Mouse (Mus musculus) MEL (cell line): Measurements from ENCODE around the gene Pecam1. TPM values are rescaled to one million over a fixed set of nuclear protein-coding genes. Genes with fewer than 3 reads are reported as not detected.
A peak's percentile ranks its signal among the peaks of the same experiment; 100 is the strongest.

Experiments
- DNase-seq: peaks from one replicate; pipeline ENCODE4 v3.0.0; 2011; ENCODE audit warnings: low read depth, low spot score
- H3K27ac ChIP-seq: 2 replicates; pipeline ENCODE4 v1.5.1; 2012; ENCODE audit warnings: low read depth, mild to moderate bottlenecking, control low read depth, low read length, moderate library complexity; ENCODE audit not compliant: control insufficient read depth
- H3K27me3 ChIP-seq, 2 experiments: fragments of 150-350 bp in 1 of 2; sonication (generic) in 1 of 2; 2 replicates each; pipeline ENCODE4 v1.6.1; 2012; ENCODE audit warnings: low read length in 2 of 2, mild to moderate bottlenecking in 2 of 2, improper control_type of control experiment in 1 of 2, moderate library complexity in 1 of 2; ENCODE audit not compliant: insufficient read depth in 2 of 2, control insufficient read depth in 1 of 2
- H3K36me3 ChIP-seq, 2 experiments: 2 replicates each; pipeline ENCODE4 v1.6.1; 2012 to 2014; ENCODE audit warnings: low read length in 2 of 2, improper control_type of control experiment in 1 of 2, inconsistent platforms in 1 of 2, mild to moderate bottlenecking in 1 of 2; ENCODE audit not compliant: insufficient read depth in 2 of 2, control insufficient read depth in 1 of 2
- H3K4me1 ChIP-seq, 2 experiments: fragments of 150-350 bp in 1 of 2; sonication (generic) in 1 of 2; 2 replicates each; pipeline ENCODE4 v1.6.1; 2012; ENCODE audit warnings: low read length in 2 of 2, improper control_type of control experiment in 1 of 2, mild to moderate bottlenecking in 1 of 2; ENCODE audit not compliant: insufficient read depth in 2 of 2, control insufficient read depth in 1 of 2
- H3K4me3 ChIP-seq, 2 experiments: fragments of 150-350 bp in 1 of 2; sonication (generic) in 1 of 2; 2 replicates each; pipeline ENCODE4 v1.5.1; 2012; ENCODE audit warnings: low read depth in 2 of 2, low read length in 2 of 2, mild to moderate bottlenecking in 2 of 2, moderate library complexity in 2 of 2, control low read depth in 1 of 2, improper control_type of control experiment in 1 of 2; ENCODE audit not compliant: control insufficient read depth in 1 of 2, insufficient read depth in 1 of 2
- H3K79me2 ChIP-seq: 2 replicates; pipeline ENCODE4 v1.6.1; 2012; ENCODE audit warnings: mild to moderate bottlenecking, low read length, moderate library complexity; ENCODE audit not compliant: control insufficient read depth, poor library complexity, insufficient read depth
- H3K9ac ChIP-seq: 2 replicates; pipeline ENCODE4 v1.6.1; 2012; ENCODE audit warnings: low read depth, mild to moderate bottlenecking, control low read depth, low read length, moderate library complexity; ENCODE audit not compliant: control insufficient read depth, poor library complexity, severe bottlenecking
- H3K9me3 ChIP-seq: fragments of 150-350 bp; sonication (generic); replicated peaks from 2 replicates; pipeline ENCODE4 v1.6.1; 2012; ENCODE audit warnings: mild to moderate bottlenecking, low read length, improper control_type of control experiment, moderate library complexity; ENCODE audit not compliant: insufficient read depth
- BHLHE40 ChIP-seq: IDR thresholded peaks from 2 replicates; pipeline ENCODE4 v1.6.1; 2012; ENCODE audit warnings: low read depth, mild to moderate bottlenecking, inconsistent platforms, low read length, improper control_type of control experiment, borderline replicate concordance
- CHD1 ChIP-seq: IDR thresholded peaks from 2 replicates; pipeline ENCODE4 v1.6.1; 2012; ENCODE audit warnings: low read depth, mild to moderate bottlenecking, inconsistent platforms, low read length, improper control_type of control experiment
- CHD2 ChIP-seq: IDR thresholded peaks from 2 replicates; pipeline ENCODE4 v1.6.1; 2011; ENCODE audit warnings: low read length, improper control_type of control experiment
- CTCF ChIP-seq, 3 experiments: IDR thresholded peaks in 2 of 3; conservative IDR thresholded peaks in 1 of 3; 2 replicates each; pipeline ENCODE4 v1.5.1; 2011 to 2012; ENCODE audit warnings: low read length in 3 of 3, low read depth in 2 of 3, mild to moderate bottlenecking in 2 of 3, improper control_type of control experiment in 1 of 3, inconsistent platforms in 1 of 3, mixed read lengths in 1 of 3, moderate library complexity in 1 of 3; ENCODE audit not compliant: control insufficient read depth in 1 of 3, insufficient read depth in 1 of 3, poor library complexity in 1 of 3, severe bottlenecking in 1 of 3
- E2F4 ChIP-seq: IDR thresholded peaks from 2 replicates; pipeline ENCODE4 v1.6.1; 2011; ENCODE audit warnings: low read depth, low read length, improper control_type of control experiment, borderline replicate concordance
- ELF1 ChIP-seq: IDR thresholded peaks from 2 replicates; pipeline ENCODE4 v1.6.1; 2014; ENCODE audit warnings: low read depth, mild to moderate bottlenecking, inconsistent platforms, low read length, improper control_type of control experiment, moderate library complexity
- ETS1 ChIP-seq: IDR thresholded peaks from 2 replicates; pipeline ENCODE4 v1.6.1; 2012; ENCODE audit warnings: low read depth, mild to moderate bottlenecking, inconsistent platforms, low read length, improper control_type of control experiment, moderate library complexity
- GABPA ChIP-seq: IDR thresholded peaks from 2 replicates; pipeline ENCODE4 v1.6.1; 2012; ENCODE audit warnings: low read depth, mild to moderate bottlenecking, inconsistent platforms, low read length, improper control_type of control experiment, moderate library complexity
- GATA1 ChIP-seq: IDR thresholded peaks from 2 replicates; pipeline ENCODE4 v1.6.1; 2011; ENCODE audit warnings: low read depth, low read length, improper control_type of control experiment
- HCFC1 ChIP-seq: IDR thresholded peaks from 2 replicates; pipeline ENCODE4 v1.6.1; 2012; ENCODE audit warnings: low read depth, mild to moderate bottlenecking, inconsistent platforms, low read length, improper control_type of control experiment, moderate library complexity
- JUND ChIP-seq: IDR thresholded peaks from 2 replicates; pipeline ENCODE4 v1.6.1; 2011; ENCODE audit warnings: low read depth, mild to moderate bottlenecking, improper control_type of control experiment, low read length
- KAT2A ChIP-seq: conservative IDR thresholded peaks from 2 replicates; pipeline ENCODE4 v1.6.1; 2012; ENCODE audit warnings: low read depth, low read length, improper control_type of control experiment, inconsistent platforms
- MAFK ChIP-seq: IDR thresholded peaks from 2 replicates; pipeline ENCODE4 v1.6.1; 2011; ENCODE audit warnings: low read depth, mild to moderate bottlenecking, low read length, improper control_type of control experiment, borderline replicate concordance
- MAX ChIP-seq: IDR thresholded peaks from 2 replicates; pipeline ENCODE4 v1.6.1; 2011; ENCODE audit warnings: low read length, improper control_type of control experiment
- MAZ ChIP-seq: IDR thresholded peaks from 2 replicates; pipeline ENCODE4 v1.6.1; 2012; ENCODE audit warnings: low read depth, mild to moderate bottlenecking, inconsistent platforms, low read length, improper control_type of control experiment
- MEF2A ChIP-seq: IDR thresholded peaks from 2 replicates; pipeline ENCODE4 v1.6.1; 2014; ENCODE audit warnings: low read depth, mild to moderate bottlenecking, inconsistent platforms, low read length, improper control_type of control experiment; ENCODE audit not compliant: poor library complexity, insufficient replicate concordance, severe bottlenecking; ENCODE audit errors: extremely low read depth
- MXI1 ChIP-seq: IDR thresholded peaks from 2 replicates; pipeline ENCODE4 v1.6.1; 2011; ENCODE audit warnings: mild to moderate bottlenecking, low read depth, low read length, improper control_type of control experiment
- MYB ChIP-seq: IDR thresholded peaks from 2 replicates; pipeline ENCODE4 v1.6.1; 2011; ENCODE audit warnings: mild to moderate bottlenecking, low read depth, low read length, improper control_type of control experiment
- MYC ChIP-seq: IDR thresholded peaks from 2 replicates; pipeline ENCODE4 v1.6.1; 2011; ENCODE audit warnings: low read depth, mild to moderate bottlenecking, low read length, improper control_type of control experiment, moderate library complexity
- NELFE ChIP-seq: IDR thresholded peaks from 2 replicates; pipeline ENCODE4 v1.6.1; 2011; ENCODE audit warnings: low read depth, low read length, improper control_type of control experiment
- NRF1 ChIP-seq: IDR thresholded peaks from 2 replicates; pipeline ENCODE4 v1.6.1; 2014; ENCODE audit warnings: low read depth, mild to moderate bottlenecking, inconsistent platforms, low read length, improper control_type of control experiment, moderate library complexity; ENCODE audit not compliant: poor library complexity, insufficient read depth, severe bottlenecking
- POLR2A ChIP-seq, 2 experiments: IDR thresholded peaks; 2 replicates each; pipeline ENCODE4 v1.6.1; 2011 to 2012; ENCODE audit warnings: low read length in 2 of 2, mild to moderate bottlenecking in 2 of 2, control low read depth in 1 of 2, improper control_type of control experiment in 1 of 2, low read depth in 1 of 2, moderate library complexity in 1 of 2; ENCODE audit not compliant: control insufficient read depth in 1 of 2, insufficient read depth in 1 of 2, poor library complexity in 1 of 2
- POLR2AphosphoS2 ChIP-seq: IDR thresholded peaks from 2 replicates; pipeline ENCODE4 v1.6.1; 2011; ENCODE audit warnings: low read length, improper control_type of control experiment
- POLR2AphosphoS5 ChIP-seq: IDR thresholded peaks from 2 replicates; pipeline ENCODE4 v1.6.1; 2012; ENCODE audit warnings: low read depth, borderline replicate concordance, mild to moderate bottlenecking, inconsistent platforms, low read length, moderate library complexity, mixed read lengths
- RAD21 ChIP-seq: IDR thresholded peaks from 2 replicates; pipeline ENCODE4 v1.6.1; 2011; ENCODE audit warnings: mild to moderate bottlenecking, low read depth, low read length, improper control_type of control experiment
- RCOR1 ChIP-seq: IDR thresholded peaks from 2 replicates; pipeline ENCODE4 v1.6.1; 2012; ENCODE audit warnings: low read depth, mild to moderate bottlenecking, inconsistent platforms, low read length, improper control_type of control experiment
- SIN3A ChIP-seq: IDR thresholded peaks from 2 replicates; pipeline ENCODE4 v1.6.1; 2012; ENCODE audit warnings: low read length, improper control_type of control experiment, inconsistent platforms
- SMC3 ChIP-seq: IDR thresholded peaks from 2 replicates; pipeline ENCODE4 v1.6.1; 2011; ENCODE audit warnings: low read depth, low read length, improper control_type of control experiment
- TAL1 ChIP-seq: IDR thresholded peaks from 2 replicates; pipeline ENCODE4 v1.6.1; 2012; ENCODE audit warnings: mild to moderate bottlenecking, inconsistent platforms, low read length, moderate library complexity, mixed read lengths
- TBP ChIP-seq: IDR thresholded peaks from 2 replicates; pipeline ENCODE4 v1.8.0; 2011; ENCODE audit warnings: low read depth, low read length, improper control_type of control experiment
- TCF12 ChIP-seq: IDR thresholded peaks from 2 replicates; pipeline ENCODE4 v1.6.1; 2014; ENCODE audit warnings: low read depth, mild to moderate bottlenecking, inconsistent platforms, low read length, improper control_type of control experiment, moderate library complexity
- UBTF ChIP-seq: IDR thresholded peaks from 2 replicates; pipeline ENCODE4 v1.6.1; 2012; ENCODE audit warnings: low read depth, mild to moderate bottlenecking, inconsistent platforms, low read length, improper control_type of control experiment, moderate library complexity, borderline replicate concordance; ENCODE audit not compliant: insufficient read depth
- USF1 ChIP-seq: IDR thresholded peaks from 2 replicates; pipeline ENCODE4 v1.6.1; 2014; ENCODE audit warnings: low read depth, mild to moderate bottlenecking, inconsistent platforms, low read length, improper control_type of control experiment, moderate library complexity
- USF2 ChIP-seq, 2 experiments: IDR thresholded peaks; 2 replicates each; pipeline ENCODE4 v1.6.1; 2011 to 2012; ENCODE audit warnings: improper control_type of control experiment in 2 of 2, low read length in 2 of 2, borderline replicate concordance in 1 of 2, inconsistent platforms in 1 of 2, low read depth in 1 of 2, mild to moderate bottlenecking in 1 of 2; ENCODE audit not compliant: insufficient read depth in 1 of 2
- ZC3H11A ChIP-seq: IDR thresholded peaks from 2 replicates; pipeline ENCODE4 v1.6.1; 2012; ENCODE audit warnings: low read depth, mild to moderate bottlenecking, inconsistent platforms, low read length, improper control_type of control experiment
- ZKSCAN1 ChIP-seq: IDR thresholded peaks from 2 replicates; pipeline ENCODE4 v1.6.1; 2012; ENCODE audit warnings: low read depth, mild to moderate bottlenecking, inconsistent platforms, low read length, improper control_type of control experiment, moderate library complexity
- ZMIZ1 ChIP-seq: IDR thresholded peaks from 2 replicates; pipeline ENCODE4 v1.6.1; 2012; ENCODE audit warnings: low read depth, mild to moderate bottlenecking, inconsistent platforms, low read length, improper control_type of control experiment, moderate library complexity
- ZNF384 ChIP-seq: IDR thresholded peaks from 2 replicates; pipeline ENCODE4 v1.6.1; 2012; ENCODE audit warnings: low read depth, mild to moderate bottlenecking, inconsistent platforms, low read length, improper control_type of control experiment
- polyA plus RNA-seq, 2 experiments: library from polyadenylated mRNA; stranded (reverse) in 1 of 2; unstranded in 1 of 2; fragments of >175 nt in 1 of 2; fragments of >200 nt in 1 of 2; gene quantifications; 2 replicates each; pipeline versions ENCODE4 v1.2.1 to v1.2.4; 2012; ENCODE audit warnings: low replicate concordance in 2 of 2, low read depth in 1 of 2; ENCODE audit not compliant: insufficient read length in 2 of 2, insufficient read depth in 1 of 2, missing spikeins in 1 of 2
- total RNA-seq: library from RNA; depleted of rRNA; stranded (reverse); fragments of 300-350 nt; gene quantifications from 2 replicates; pipeline ENCODE4 v1.2.3, GENCODE M21; 2012

The Pecam1 gene
- total and polyA plus RNA-seq, 3 experiments: 0.12 to 0.14 TPM; not detected in 1

- Histone ChIP-seq H3K27me3 (no peaks in the 10 kb centered on the region), H3K4me3 (no peak overlapping the region), H3K4me1 (no peaks in the 10 kb centered on the region), H3K79me2 (no peaks in the 10 kb centered on the region), H3K36me3 (no peaks in the 10 kb centered on the region), H3K9ac (no peak overlapping the region), H3K27ac (no peak overlapping the region), H3K9me3 (no peaks in the 10 kb centered on the region)
- peak; percentile 77 for DNase-seq
- TF ChIP-seq MEF2A: no peak
- peak; percentile 99 for TF ChIP-seq ZC3H11A
- no peak for TF ChIP-seq NRF1
- no peak for TF ChIP-seq POLR2AphosphoS5
- TF ChIP-seq E2F4: no peak
- TF ChIP-seq USF1: no peak
- no peak for TF ChIP-seq MAFK
- no peak for TF ChIP-seq HCFC1
- TF ChIP-seq CTCF (IDR thresholded peaks at IDR 0.05 in 2 of 3, conservative IDR thresholded peaks at IDR 0.05 in 1 of 3; ENCODE audit: control insufficient read depth in 1 of 3, insufficient read depth in 1 of 3, low read depth in 2 of 3, low read length in 3 of 3, poor library complexity in 1 of 3, severe bottlenecking in 1 of 3): peak in 2 of 3 experiments; percentile 45 to 93; a peak in 4 of 6 replicates
- no peak for TF ChIP-seq MYC
- no peak for TF ChIP-seq USF2 (IDR thresholded peaks at IDR 0.05; ENCODE audit: borderline replicate concordance in 1 of 2, insufficient read depth in 1 of 2, low read depth in 1 of 2, low read length in 2 of 2)
- peak; percentile 98 for TF ChIP-seq RAD21
- no peak for TF ChIP-seq BHLHE40
- TF ChIP-seq ZMIZ1: no peak
- TF ChIP-seq UBTF: no peak
- TF ChIP-seq TAL1: no peak
- TF ChIP-seq JUND: peak; percentile 84
- no peak for TF ChIP-seq MXI1
- no peak for TF ChIP-seq GATA1
- TF ChIP-seq RCOR1: peak; percentile 28; the same call in 1 of the 2 replicates
- no peak for TF ChIP-seq ZKSCAN1
- TF ChIP-seq SMC3: peak; percentile 96
- no peak for TF ChIP-seq POLR2AphosphoS2
- no peak for TF ChIP-seq MAZ
- no peak for TF ChIP-seq ETS1
- TF ChIP-seq TCF12: no peak
- no peak for TF ChIP-seq TBP
- no peak for TF ChIP-seq POLR2A (IDR thresholded peaks at IDR 0.05; ENCODE audit: control insufficient read depth in 1 of 2, insufficient read depth in 1 of 2, low read depth in 1 of 2, low read length in 2 of 2, poor library complexity in 1 of 2)
- TF ChIP-seq MAX: no peak
- TF ChIP-seq CHD1: no peak
- TF ChIP-seq CHD2: no peak
- TF ChIP-seq ELF1: no peak
- no peak for TF ChIP-seq KAT2A
- TF ChIP-seq SIN3A: peak; percentile 45; the same call in 1 of the 2 replicates
- TF ChIP-seq ZNF384: peak; percentile 75
- TF ChIP-seq NELFE: no peak
- no peak for TF ChIP-seq GABPA
- TF ChIP-seq MYB: no peak
These were observed 8.0 kb downstream of the Pecam1 start for GRCm38 (mm10) chr11:106742388-106742841.
